8 mouse cellular contexts compared by ENCODE assay signal in genomic region chr5:111257127-111257526, GRCm38 (mm10).
DNase-seq lines count a peak whose midpoint lies in the region; ATAC-seq lines count a peak whose summit lies in the region.
"Had no signal": no experiment of that assay in that cellular context is flagged by ENCODE, and none has a peak within 500 bp of the region (broad histone marks: within the 10 kb centered on the region; RNA-seq: fewer than 3 reads in every experiment).

No protein-coding gene starts in this region.

- peak; percentile 53 for ATAC-seq in forebrain, embryonic 14.5 days

- no peak overlapping the region for H3K4me3 ChIP-seq in forebrain, embryonic 14.5 days (ENCODE audit: low read depth, low read length)
- H3K4me3 ChIP-seq: heart, embryonic 15.5 days had no signal

- WGBS in forebrain, embryonic 14.5 days, result 2% methylated on average over 2 of the region's 2 CpGs

- H3K4me2 ChIP-seq in forebrain, embryonic 14.5 days (ENCODE audit: low read length), result no peak overlapping the region
- H3K4me2 ChIP-seq: heart, embryonic 15.5 days had no signal

- no peaks in the 10 kb centered on the region for H3K36me3 ChIP-seq in forebrain, embryonic 14.5 days (ENCODE audit: control insufficient read depth, insufficient read depth, low read length)
- H3K36me3 ChIP-seq: heart, embryonic 15.5 days had no signal

- no peaks in the 10 kb centered on the region for H3K27me3 ChIP-seq in forebrain, embryonic 14.5 days (replicated peaks; ENCODE audit: control insufficient read depth, insufficient read depth, low read length)
- H3K27me3 ChIP-seq: heart, embryonic 15.5 days had no signal

- no peak overlapping the region for H3K9ac ChIP-seq in forebrain, embryonic 14.5 days (ENCODE audit: low read length)
- H3K9ac ChIP-seq: heart, embryonic 15.5 days had no signal

- H3K4me1 ChIP-seq in forebrain, embryonic 14.5 days (ENCODE audit: control insufficient read depth, insufficient read depth, low read length), result peaks cover 24% of the 10 kb centered on the region

- DNase-seq in urinary bladder, postnatal 14 days (ENCODE audit: low spot score), result peak; percentile 74
- DNase-seq in urinary bladder, adult 2 months (ENCODE audit: low spot score), result no peak
- peak; percentile 51 for DNase-seq in brain, embryonic 18.5 days (ENCODE audit: low read depth, low spot score)
- DNase-seq in forebrain, embryonic 14.5 days (ENCODE audit: low spot score), result peak; percentile 86
- DNase-seq in kidney, postnatal 14 days, result peak; percentile 81
- DNase-seq in lung, postnatal 36 days, result peak; percentile 76
- DNase-seq in right cerebral cortex, postnatal 14 days, result peak; percentile 83

- no peak overlapping the region for H3K27ac ChIP-seq in forebrain, embryonic 14.5 days (ENCODE audit: low read depth, low read length)
- H3K27ac ChIP-seq: heart, embryonic 15.5 days had no signal

- H3K9me3 ChIP-seq in forebrain, embryonic 14.5 days (replicated peaks; ENCODE audit: control insufficient read depth, low read length), result no peaks in the 10 kb centered on the region
- H3K9me3 ChIP-seq: heart, embryonic 15.5 days had no signal
